Mouse (Mus musculus) midbrain, embryonic 15.5 days (tissue): ENCODE results near the gene Fam155a. TPM values are rescaled to one million over a fixed set of nuclear protein-coding genes. Genes with fewer than 3 reads are reported as not detected.
"Not testable (repeated sequence)": the region's sequence is repeated elsewhere in the genome, so short reads cannot be mapped to it uniquely, and the experiment has no call there.

Experiments
- ATAC-seq: fragments of 200-750 bp; cut with Nextera tagmentation; replicated peaks from 2 replicates; pipeline ENCODE4 v1.8.0; 2017; ENCODE audit warnings: moderate TSS enrichment
- H3K27ac ChIP-seq: fragments of 300-500 bp; sonication (generic); 2 replicates; pipeline ENCODE4 v1.5.1; 2015; ENCODE audit warnings: mild to moderate bottlenecking, inconsistent platforms
- H3K27me3 ChIP-seq: fragments of 300-500 bp; sonication (generic); replicated peaks from 2 replicates; pipeline ENCODE4 v1.6.1; 2015; ENCODE audit warnings: inconsistent platforms
- H3K36me3 ChIP-seq: fragments of 300-500 bp; sonication (generic); replicated peaks from 2 replicates; pipeline ENCODE4 v1.6.1; 2015; ENCODE audit warnings: inconsistent platforms
- H3K4me1 ChIP-seq: fragments of 300-500 bp; sonication (generic); 2 replicates; pipeline ENCODE4 v1.6.1; 2015; ENCODE audit warnings: inconsistent platforms
- H3K4me2 ChIP-seq: fragments of 300-500 bp; sonication (generic); 2 replicates; pipeline ENCODE4 v1.6.1; 2015; ENCODE audit warnings: inconsistent platforms, mild to moderate bottlenecking, moderate library complexity
- H3K4me3 ChIP-seq: fragments of 300-500 bp; sonication (generic); 2 replicates; pipeline ENCODE4 v1.5.1; 2015; ENCODE audit warnings: mild to moderate bottlenecking, inconsistent platforms
- H3K9ac ChIP-seq: fragments of 300-500 bp; sonication (generic); 2 replicates; pipeline ENCODE4 v1.6.1; 2015; ENCODE audit warnings: mild to moderate bottlenecking, inconsistent platforms
- H3K9me3 ChIP-seq: fragments of 300-500 bp; sonication (generic); 2 replicates; pipeline ENCODE4 v1.6.1; 2016; ENCODE audit warnings: inconsistent platforms
- WGBS: fragments of 180-500 bp; shearing (Covaris S2); methylation state at CpG from one replicate; pipeline ENCODE4 v1.1.7; 2015; ENCODE audit warnings: mixed read lengths; 5-methylcytosine and 5-hydroxymethylcytosine counted together
- polyA plus RNA-seq: library from polyadenylated mRNA; unstranded; fragments of >200 nt; fragmentation: Nextera tagmentation; extraction: Ambion mirVana; gene quantifications from 2 replicates; pipeline ENCODE4 v1.2.1, GENCODE M21; 2015

The Fam155a gene
- polyA plus RNA-seq, 1 experiment from 2014 or later, result 32.8 TPM

DNA sequence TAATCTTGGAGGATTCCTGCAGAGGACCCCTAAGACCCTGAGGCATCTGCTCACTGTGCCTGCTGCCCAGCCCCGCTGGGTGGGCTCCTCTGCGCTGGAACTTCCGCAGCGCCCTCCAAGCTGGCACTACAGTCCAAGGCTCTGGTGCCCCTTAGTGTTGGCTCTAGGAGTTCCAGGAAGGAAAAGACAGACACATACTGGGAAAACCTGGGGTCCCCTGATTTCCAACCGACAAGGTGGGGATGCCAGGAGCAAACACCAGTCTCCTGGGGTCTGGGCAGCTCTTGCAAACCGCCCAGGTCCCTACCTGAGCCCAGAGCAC is 1.5 kb upstream of the Fam155a start:
- Histone ChIP-seq H3K4me3 (peak overlapping the region; percentile 73), H3K9me3 (no peaks in the 10 kb centered on the region), H3K4me1 (peaks cover 18% of the 10 kb centered on the region), H3K4me2 (peak overlapping the region; percentile 95), H3K27me3 (no peaks in the 10 kb centered on the region), H3K27ac (peak overlapping the region; percentile 94), H3K36me3 (no peaks in the 10 kb centered on the region), H3K9ac (peak overlapping the region; percentile 83)
- under 1% methylated on average over 6 of the region's 6 CpGs for WGBS
- ATAC-seq, result peak; percentile 87

GRCm38 (mm10) chr8:9771606-9772518 is 901 bp upstream of the Fam155a start:
- peaks cover 18% of the 10 kb centered on the region for H3K4me1 ChIP-seq
- no peaks in the 10 kb centered on the region for H3K9me3 ChIP-seq
- WGBS, result under 1% methylated on average over 55 of the region's 55 CpGs
- H3K9ac ChIP-seq, result peak overlapping the region; percentile 83
- peak overlapping the region; percentile 73 for H3K4me3 ChIP-seq
- H3K36me3 ChIP-seq, result no peaks in the 10 kb centered on the region
- no peaks in the 10 kb centered on the region for H3K27me3 ChIP-seq
- H3K4me2 ChIP-seq, result peak overlapping the region; percentile 95
- peak overlapping the region; percentile 94 for H3K27ac ChIP-seq
- peak; percentile 68 for ATAC-seq

GRCm38 (mm10) chr8:9770261-9770998 is 531 bp downstream of the Fam155a start:
- ATAC-seq, result peak; percentile 51
- no peaks in the 10 kb centered on the region for H3K36me3 ChIP-seq
- WGBS, result under 1% methylated on average over 48 of the region's 48 CpGs
- H3K27ac ChIP-seq, result peak overlapping the region; percentile 94
- H3K4me2 ChIP-seq, result peak overlapping the region; percentile 95
- H3K4me3 ChIP-seq, result peak overlapping the region; percentile 73
- H3K9me3 ChIP-seq, result no peaks in the 10 kb centered on the region
- peaks cover 26% of the 10 kb centered on the region for H3K4me1 ChIP-seq
- H3K9ac ChIP-seq, result peak overlapping the region; percentile 83
- no peaks in the 10 kb centered on the region for H3K27me3 ChIP-seq

GRCm38 (mm10) chr8:9769061-9769460 is 1.9 kb downstream of the Fam155a start:
- H3K4me3 ChIP-seq, result peak overlapping the region; percentile 73
- H3K4me1 ChIP-seq, result peaks cover 26% of the 10 kb centered on the region
- H3K36me3 ChIP-seq, result no peaks in the 10 kb centered on the region
- WGBS, result 37% methylated on average over 6 of the region's 6 CpGs
- H3K9ac ChIP-seq, result 0 out of 2 replicates have a peak overlapping the region, but pooled peaks have one; percentile 14
- no peaks in the 10 kb centered on the region for H3K27me3 ChIP-seq
- no peak overlapping the region for H3K27ac ChIP-seq
- H3K4me2 ChIP-seq, result peak overlapping the region; percentile 95
- no peak for ATAC-seq
- H3K9me3 ChIP-seq, result no peaks in the 10 kb centered on the region

DNA sequence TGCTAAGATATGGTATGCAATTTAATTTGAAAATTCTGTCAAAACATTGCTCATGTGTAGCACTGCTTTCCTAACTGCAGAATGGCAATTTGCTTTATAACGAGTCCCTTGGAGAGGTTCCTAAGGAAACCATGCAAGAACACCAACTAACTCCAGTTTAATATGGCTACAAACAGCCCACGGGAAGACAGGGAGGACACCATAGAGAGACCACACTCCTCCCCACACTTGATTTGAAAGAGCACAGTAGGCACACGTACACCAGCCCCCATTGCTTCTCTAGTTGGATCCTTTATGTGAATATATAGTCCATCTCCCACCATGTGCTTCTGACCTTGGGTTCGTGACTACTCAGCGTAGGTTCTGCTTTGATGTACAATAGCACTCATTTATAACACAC is 35.8 kb downstream of the Fam155a start:
- no peak overlapping the region for H3K4me2 ChIP-seq
- peak; percentile 51; the same call in 1 of the 2 replicates for ATAC-seq
- no peak overlapping the region for H3K27ac ChIP-seq
- H3K27me3 ChIP-seq, result no peaks in the 10 kb centered on the region
- no peaks in the 10 kb centered on the region for H3K36me3 ChIP-seq
- H3K4me1 ChIP-seq, result 0 out of 2 replicates have a peak, but pooled peaks cover 5% of the 10 kb centered on the region
- 66% methylated on average over 5 of the region's 5 CpGs for WGBS
- no peak overlapping the region for H3K9ac ChIP-seq
- H3K9me3 ChIP-seq, result no peaks in the 10 kb centered on the region
- H3K4me3 ChIP-seq, result no peak overlapping the region

GRCm38 (mm10) chr8:9709791-9710190 is 61.2 kb downstream of the Fam155a start:
- no peak for ATAC-seq
- H3K4me1 ChIP-seq, result no peaks in the 10 kb centered on the region
- no peaks in the 10 kb centered on the region for H3K36me3 ChIP-seq
- 84% methylated on average over 4 of the region's 4 CpGs for WGBS
- no peak overlapping the region for H3K4me2 ChIP-seq
- no peak overlapping the region for H3K4me3 ChIP-seq
- no peak overlapping the region for H3K27ac ChIP-seq
- H3K9ac ChIP-seq, result no peak overlapping the region
- H3K9me3 ChIP-seq, result no peaks in the 10 kb centered on the region
- H3K27me3 ChIP-seq, result no peaks in the 10 kb centered on the region

DNA sequence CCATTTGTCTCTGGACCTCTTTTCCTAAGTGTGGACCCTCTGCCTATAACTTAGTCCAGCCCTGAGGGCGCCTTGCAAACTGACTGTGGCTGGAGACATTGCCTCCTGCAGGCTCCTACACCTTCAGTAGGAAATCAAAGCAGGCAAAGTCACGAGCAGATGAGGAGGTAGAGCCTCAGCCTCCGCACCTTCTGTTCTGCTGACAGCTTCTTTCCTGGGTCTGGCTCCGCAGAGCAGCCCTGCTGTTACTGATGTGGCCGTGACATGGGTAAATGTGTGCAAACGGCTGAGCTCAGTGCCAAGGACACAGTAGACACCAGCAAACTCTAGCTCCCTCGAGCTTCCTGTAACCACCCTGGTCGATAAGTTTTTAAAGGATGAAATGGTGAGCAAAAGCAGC is 63.5 kb downstream of the Fam155a start:
- Histone ChIP-seq H3K4me2 (no peak overlapping the region), H3K27me3 (no peaks in the 10 kb centered on the region), H3K4me3 (no peak overlapping the region), H3K27ac (no peak overlapping the region), H3K9ac (no peak overlapping the region), H3K36me3 (no peaks in the 10 kb centered on the region), H3K4me1 (no peaks in the 10 kb centered on the region), H3K9me3 (no peaks in the 10 kb centered on the region)
- 81% methylated on average over 8 of the region's 8 CpGs for WGBS
- no peak for ATAC-seq

DNA sequence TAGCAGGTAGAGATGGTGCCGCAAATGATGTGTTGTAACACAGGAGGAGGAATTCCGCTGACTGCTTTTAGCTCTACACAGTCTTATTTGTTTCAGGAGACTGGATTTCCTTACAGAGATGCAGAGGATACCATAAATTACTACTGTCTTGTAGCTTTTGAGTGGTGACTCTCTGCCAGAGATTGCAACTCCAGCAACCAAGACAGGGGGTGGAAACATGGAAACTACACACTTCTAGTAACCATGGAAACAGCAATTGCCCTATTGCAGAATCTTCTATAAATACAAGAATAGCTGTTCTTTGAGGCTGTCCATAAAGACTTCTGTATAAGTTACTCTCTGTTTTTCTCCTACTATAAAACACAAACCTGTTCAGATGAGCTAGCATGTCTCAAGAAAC is 76.2 kb downstream of the Fam155a start:
- Histone ChIP-seq H3K9ac (no peak overlapping the region), H3K27ac (no peak overlapping the region), H3K4me1 (peaks cover 9% of the 10 kb centered on the region; the same call in 1 of the 2 replicates), H3K4me2 (no peak overlapping the region), H3K27me3 (no peaks in the 10 kb centered on the region), H3K9me3 (no peaks in the 10 kb centered on the region), H3K4me3 (no peak overlapping the region), H3K36me3 (no peaks in the 10 kb centered on the region)
- 91% methylated on average over 2 of the region's 2 CpGs for WGBS
- no peak; the same call in 1 of the 2 replicates for ATAC-seq

GRCm38 (mm10) chr8:9692370-9692769 is 78.6 kb downstream of the Fam155a start:
- H3K4me1 ChIP-seq, result peaks cover 9% of the 10 kb centered on the region; the same call in 1 of the 2 replicates
- H3K36me3 ChIP-seq, result no peaks in the 10 kb centered on the region
- H3K4me3 ChIP-seq, result no peak overlapping the region
- H3K9ac ChIP-seq, result no peak overlapping the region
- H3K4me2 ChIP-seq, result no peak overlapping the region
- no peak for ATAC-seq
- no peaks in the 10 kb centered on the region for H3K27me3 ChIP-seq
- H3K27ac ChIP-seq, result no peak overlapping the region
- 60% methylated on average over 5 of the region's 5 CpGs for WGBS
- H3K9me3 ChIP-seq, result no peaks in the 10 kb centered on the region

DNA sequence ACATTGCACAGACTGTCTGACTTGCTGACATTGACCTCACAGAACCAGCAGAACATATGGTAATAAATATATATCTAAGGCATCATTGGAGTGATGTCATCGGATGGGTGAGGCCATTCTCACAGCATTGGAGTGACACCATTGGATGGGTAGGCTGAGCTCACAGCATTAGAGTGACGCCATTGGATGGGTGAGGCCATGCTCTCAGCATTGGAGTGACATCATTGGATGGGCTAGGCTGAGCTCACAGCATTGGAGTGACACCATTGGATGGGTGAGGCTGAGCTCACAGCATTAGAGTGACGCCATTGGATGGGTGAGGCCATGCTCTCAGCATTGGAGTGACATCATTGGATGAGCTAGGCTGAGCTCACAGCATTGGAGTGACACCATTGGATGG is 110.9 kb downstream of the Fam155a start:
- not testable (repeated sequence) for H3K4me1 ChIP-seq, H3K36me3 ChIP-seq, H3K9me3 ChIP-seq, H3K9ac ChIP-seq, H3K27ac ChIP-seq, H3K4me2 ChIP-seq, H3K27me3 ChIP-seq, H3K4me3 ChIP-seq, ATAC-seq
- 95% methylated on average over 3 of the region's 3 CpGs for WGBS

DNA sequence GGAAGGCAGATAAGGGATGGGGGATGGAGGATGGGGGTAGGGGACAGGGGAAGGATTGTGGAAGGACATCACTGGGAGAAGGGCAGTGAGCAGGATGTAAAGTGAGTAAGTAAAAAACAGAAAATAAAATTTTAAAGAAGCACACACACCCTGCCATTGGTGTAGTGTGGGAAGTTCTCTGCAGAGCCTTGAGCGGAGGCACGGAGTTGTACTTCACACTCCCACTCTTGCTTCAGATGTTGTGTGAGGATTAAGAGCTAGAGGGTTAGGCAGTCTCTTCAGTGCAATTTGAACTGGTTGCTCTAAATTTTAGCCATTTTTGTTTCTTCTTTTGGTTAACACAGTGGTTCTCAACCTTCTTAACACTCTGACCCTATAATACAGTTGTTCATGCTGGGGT is 114.1 kb downstream of the Fam155a start:
- Histone ChIP-seq H3K27me3 (no peaks in the 10 kb centered on the region), H3K9me3 (no peaks in the 10 kb centered on the region), H3K27ac (no peak overlapping the region), H3K4me2 (no peak overlapping the region), H3K4me3 (no peak overlapping the region), H3K36me3 (no peaks in the 10 kb centered on the region), H3K4me1 (no peaks in the 10 kb centered on the region), H3K9ac (no peak overlapping the region)
- WGBS, result 92% methylated on average over 2 of the region's 2 CpGs
- ATAC-seq, result no peak

GRCm38 (mm10) chr8:9654826-9655225 is 116.1 kb downstream of the Fam155a start:
- no peak for ATAC-seq
- 85% methylated on average over 6 of the region's 6 CpGs for whole genome bisulfite sequencing

More at GRCm38 (mm10) chr8:9654826-9655225, 116.1 kb downstream of the Fam155a start:
- Histone ChIP-seq H3K27ac (no peak overlapping the region), H3K27me3 (no peaks in the 10 kb centered on the region), H3K4me1 (no peaks in the 10 kb centered on the region), H3K4me2 (no peak overlapping the region), H3K36me3 (no peaks in the 10 kb centered on the region), H3K9ac (no peak overlapping the region), H3K4me3 (no peak overlapping the region), H3K9me3 (no peaks in the 10 kb centered on the region)
